Mouse (Mus musculus) regulatory T cell (primary cell): Measurements from ENCODE around the gene Chit1.

Experiments
- in situ Hi-C: fragments of 300-600 bp; cut with MboI, MseI; formaldehyde crosslinking; loops from one replicate; pipeline ENCODE4 v1.15.1; 2025; ENCODE audit warnings: high pct_unique_total_duplicates

Gene Chit1

GRCm38 (mm10) chr1:134173081-134173480 lies 62.0 kb downstream of the Chit1 start:
- in situ Hi-C loops, result loop anchor here (25.0 kb wide), 1 partner anchor 1611 kb away; no protein-coding TSS in a partner anchor

GRCm38 (mm10) chr1:134177976-134178375 lies 66.9 kb downstream of the Chit1 start:
- in situ Hi-C loops, result no loop called here

DNA sequence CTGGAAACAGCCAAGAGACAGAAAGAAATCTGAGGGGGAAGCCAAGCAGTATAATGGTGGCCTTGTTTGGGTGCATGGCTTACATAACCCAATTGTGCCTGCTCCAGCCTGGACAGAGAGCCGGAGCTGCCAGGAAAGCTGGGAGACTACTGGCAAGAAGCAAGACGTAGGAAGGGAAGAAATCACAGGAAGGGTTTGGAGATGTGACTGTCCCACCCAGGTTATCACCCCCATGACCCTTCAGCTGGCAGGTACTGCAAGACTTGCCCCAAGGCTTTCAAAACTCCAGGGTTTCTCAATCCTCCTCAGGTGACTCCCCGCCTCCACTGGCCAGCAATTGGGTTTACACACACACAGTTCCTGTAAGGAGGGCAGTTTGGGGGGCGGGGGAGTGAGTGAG lies 71.0 kb downstream of the Chit1 start, which contains the start of gene Chil1:
TSS of gene Chil1 (plus strand) at position 152 of the 400 bp plus-strand sequence.
- in situ Hi-C loops, result no loop called here

DNA sequence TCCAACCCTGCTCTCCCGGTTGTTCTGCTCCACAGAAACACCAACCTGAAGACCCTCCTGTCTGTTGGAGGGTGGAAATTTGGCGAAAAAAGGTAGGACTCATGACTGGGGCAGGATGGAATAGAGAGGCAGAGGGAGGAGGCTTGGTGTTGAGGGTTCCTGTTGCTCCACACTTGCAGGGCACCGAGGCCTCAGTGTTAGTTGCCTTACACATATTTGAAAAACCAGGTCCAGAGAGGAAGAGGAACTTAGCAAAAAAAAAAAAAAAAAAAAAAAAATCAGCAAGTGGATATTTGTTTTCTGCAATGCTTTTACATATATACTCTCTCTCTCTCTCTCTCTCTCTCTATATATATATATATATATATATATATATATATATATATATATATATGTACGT lies 73.0 kb downstream of the Chit1 start:
- in situ Hi-C loops, result no loop called here

DNA sequence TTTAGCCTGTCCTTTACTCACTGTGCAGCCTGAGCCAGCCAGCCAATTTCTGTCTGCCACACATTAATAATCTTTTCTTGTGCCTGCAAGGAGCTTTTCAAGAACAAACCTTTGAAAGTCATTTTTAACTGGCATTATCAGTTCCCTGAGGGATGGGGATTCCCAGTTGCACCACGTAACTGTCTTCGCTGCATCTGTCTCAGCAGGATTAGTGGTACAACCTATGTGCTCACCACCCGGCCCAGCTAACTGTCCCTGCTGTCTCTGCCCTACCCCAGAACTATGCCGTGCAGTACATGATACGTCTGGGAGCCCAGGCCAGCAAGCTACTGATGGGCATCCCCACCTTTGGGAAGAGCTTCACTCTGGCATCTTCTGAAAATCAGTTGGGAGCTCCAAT lies 77.2 kb downstream of the Chit1 start:
- in situ Hi-C loops, result no loop called here

- in situ Hi-C loops, result no loop called here
Observed at GRCm38 (mm10) chr1:134188989-134189729, 78.1 kb downstream of the Chit1 start.

DNA sequence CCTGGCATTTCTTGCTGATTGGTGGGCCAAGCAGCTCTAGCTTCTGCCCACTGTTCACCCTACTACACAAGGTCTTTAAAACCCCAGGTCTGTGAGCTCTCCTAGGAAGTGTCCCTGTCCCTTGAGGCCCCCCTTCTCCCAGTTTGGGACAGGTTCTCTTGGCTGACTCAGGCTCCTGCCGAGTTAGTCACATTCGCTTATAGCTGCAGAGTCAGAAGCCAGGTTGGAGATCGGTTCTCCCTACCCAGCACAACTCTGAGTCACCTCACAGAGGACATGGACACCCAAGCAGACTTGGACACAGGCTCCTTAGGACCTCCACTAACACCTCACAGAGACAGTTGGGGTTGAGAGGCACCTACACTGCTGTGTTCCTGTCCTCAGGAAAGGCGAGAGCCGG lies 80.2 kb downstream of the Chit1 start:
- in situ Hi-C loops, result no loop called here

DNA sequence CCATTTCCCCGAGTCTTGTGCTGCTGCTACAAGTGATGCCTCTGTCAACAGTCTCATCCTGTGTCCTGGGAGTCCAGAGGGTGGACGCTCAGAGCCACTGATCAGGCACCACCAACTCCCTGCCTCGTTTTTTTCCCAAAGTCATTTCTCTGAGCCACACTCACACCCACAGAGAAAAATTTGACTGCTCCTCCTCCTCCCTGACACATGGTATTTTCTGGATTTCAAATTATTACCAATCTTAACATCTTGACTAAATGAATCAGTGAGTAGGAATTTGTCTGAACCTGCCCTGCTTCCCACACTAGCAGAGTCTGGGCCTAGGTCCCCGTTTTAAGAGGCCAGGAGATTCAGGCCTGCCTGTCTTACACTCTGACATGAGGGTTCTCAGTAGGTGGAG lies 81.0 kb downstream of the Chit1 start:
- in situ Hi-C loops, result no loop called here

DNA sequence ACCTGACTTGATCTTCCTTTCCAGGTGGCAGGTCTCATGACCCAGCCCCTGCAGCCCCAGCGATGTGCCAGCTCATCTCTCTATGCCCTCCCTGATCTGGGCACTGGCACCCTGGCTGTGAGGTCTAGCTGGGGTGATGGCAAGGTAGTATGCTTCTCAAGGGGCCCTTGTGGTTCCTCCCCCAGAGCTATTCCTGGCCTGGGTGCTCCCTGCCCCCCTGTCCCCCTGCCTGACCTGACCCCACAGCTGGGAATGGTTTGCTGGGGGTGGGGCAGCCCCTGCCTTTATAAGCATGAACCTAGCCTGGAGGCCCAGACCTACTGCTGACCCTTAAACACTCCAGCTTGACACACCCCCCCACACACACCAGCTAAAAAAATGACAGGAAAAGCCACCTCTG lies 82.1 kb downstream of the Chit1 start, which contains the start of gene Mybph:
TSS of gene Mybph (plus strand) at position 323 of the 400 bp plus-strand sequence.
- in situ Hi-C loops, result no loop called here

GRCm38 (mm10) chr1:134193674-134194197 lies 82.7 kb downstream of the Chit1 start:
- in situ Hi-C loops, result no loop called here

- in situ Hi-C loops, result no loop called here
Observed at GRCm38 (mm10) chr1:134194298-134195022, 83.4 kb downstream of the Chit1 start.

DNA sequence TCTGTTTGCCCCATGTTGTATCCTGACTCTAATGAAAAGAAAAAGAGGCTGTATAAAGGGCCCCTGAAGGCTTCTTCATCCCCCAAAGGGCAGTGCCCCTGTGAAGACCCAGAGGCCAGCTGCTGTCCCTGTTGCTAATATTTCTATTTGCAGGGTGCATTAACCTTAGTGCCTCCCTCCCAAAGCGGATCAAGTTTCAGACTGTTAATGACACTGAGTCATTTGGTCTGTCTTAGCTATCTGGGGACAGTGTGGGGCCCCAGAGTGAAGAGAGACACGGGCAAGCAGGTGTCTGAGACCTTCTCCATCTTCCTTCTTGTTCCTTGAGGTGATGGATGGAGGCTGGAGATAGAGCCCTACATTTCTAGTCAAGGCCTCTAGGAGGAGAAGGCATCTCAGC lies 84.1 kb downstream of the Chit1 start:
- in situ Hi-C loops, result no loop called here

DNA sequence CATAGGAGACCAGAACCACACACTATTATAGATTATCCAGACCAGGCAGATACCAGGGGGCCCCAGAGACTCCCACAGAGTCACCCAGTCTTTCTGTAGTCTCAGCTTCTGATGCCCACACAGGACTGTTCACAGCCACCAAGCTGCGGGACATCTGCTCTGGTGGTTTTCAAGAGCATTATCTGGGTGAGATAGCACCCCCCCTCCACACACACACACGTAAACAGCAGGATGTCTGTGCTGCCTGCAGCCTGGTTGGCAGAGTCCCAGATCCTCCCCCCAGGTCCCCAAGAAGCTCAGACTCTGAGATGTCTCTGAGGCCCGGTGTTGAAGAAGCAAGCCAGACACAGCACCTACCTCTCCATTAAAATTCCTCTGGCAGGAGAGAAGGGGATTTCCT lies 84.5 kb downstream of the Chit1 start:
- in situ Hi-C loops, result no loop called here

GRCm38 (mm10) chr1:134195979-134196378 lies 84.9 kb downstream of the Chit1 start:
- in situ Hi-C loops, result no loop called here

DNA sequence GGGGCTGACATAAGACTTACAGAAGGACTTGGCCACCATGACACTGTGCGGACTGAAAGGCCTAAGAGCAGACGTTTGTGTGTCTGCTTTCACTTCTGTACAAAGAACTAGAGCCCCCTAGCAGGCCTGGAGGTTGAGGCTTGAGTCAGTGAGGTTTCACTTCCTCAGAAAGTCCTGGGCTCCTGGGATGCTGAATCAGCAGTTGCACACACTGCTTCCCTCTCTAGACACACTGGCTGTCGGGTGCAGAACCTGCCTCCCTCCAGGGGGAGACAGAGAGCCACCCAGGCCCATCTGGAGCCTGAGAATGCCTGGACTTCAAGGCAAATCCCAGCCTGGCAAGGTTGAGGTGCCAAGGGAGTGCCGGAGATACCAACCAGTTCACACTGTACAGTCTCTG lies 85.3 kb downstream of the Chit1 start:
- in situ Hi-C loops, result no loop called here

- in situ Hi-C loops, result no loop called here
Observed at GRCm38 (mm10) chr1:134197325-134197982, 86.4 kb downstream of the Chit1 start.

DNA sequence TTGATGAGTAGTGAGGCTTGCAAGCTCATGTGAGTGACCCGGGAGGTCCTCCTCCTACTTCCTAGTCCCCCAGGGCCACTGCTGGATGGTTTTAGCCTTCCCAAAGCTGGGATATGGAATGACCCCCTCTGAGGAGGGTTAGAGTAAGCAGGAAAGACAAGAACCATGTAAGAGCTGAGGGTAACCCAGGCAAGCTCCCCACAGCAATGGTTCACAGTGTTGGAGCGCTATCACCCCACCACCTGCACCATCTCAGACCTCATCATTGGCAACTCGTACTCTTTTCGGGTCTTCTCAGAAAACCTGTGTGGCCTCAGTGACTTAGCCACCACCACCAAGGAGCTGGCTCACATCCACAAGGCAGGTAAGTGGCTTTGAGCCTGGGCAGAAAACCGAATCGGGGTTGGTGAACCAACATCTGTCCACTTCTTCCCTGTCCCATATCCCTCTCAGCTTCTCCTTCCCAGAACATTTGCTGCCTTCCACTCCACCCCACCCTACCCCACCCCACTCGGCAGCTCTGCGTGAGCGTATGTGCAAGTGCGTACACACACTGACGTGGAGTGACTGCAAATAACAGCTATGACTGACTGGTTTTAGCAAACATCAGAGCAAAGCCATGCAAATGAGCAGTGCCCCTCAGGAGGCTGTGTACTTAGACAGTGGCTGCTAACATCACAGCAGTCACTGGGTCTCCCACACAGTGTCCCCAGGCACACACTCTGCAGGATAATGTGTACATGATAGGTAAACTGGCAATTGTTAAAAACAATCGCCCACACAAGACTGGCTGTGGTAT lies 87.4 kb downstream of the Chit1 start:
- in situ Hi-C loops, result no loop called here

DNA sequence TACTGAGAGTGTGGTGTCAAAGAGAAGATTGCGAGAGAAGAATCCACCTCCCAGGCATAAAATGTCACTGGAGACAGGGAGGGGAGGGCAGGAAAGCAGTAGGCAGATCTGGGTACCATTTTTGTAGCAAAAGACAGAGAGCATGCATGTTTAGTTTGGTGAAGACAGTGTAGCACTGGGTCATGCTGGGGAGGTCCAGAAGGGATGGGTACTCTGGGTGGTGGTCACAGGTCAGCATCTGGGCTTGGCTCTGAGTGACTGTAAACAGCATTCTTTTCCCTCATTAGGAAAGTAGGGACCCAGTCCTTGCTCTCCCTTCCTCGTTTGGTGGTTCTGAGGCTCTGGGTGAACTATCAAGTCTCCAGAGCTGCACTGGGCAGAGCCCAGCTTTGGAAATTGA lies 89.4 kb downstream of the Chit1 start:
- in situ Hi-C loops, result no loop called here
